Mouse (Mus musculus): Measurements from ENCODE around the gene Tldc2.

- TF ChIP-seq CTCF (conservative IDR thresholded peaks at IDR 0.05 in 1 of 2, IDR thresholded peaks at IDR 0.05 in 1 of 2; ENCODE audit: low read depth in 2 of 2, low read length in 2 of 2) = no peak
- TF ChIP-seq MYC (IDR thresholded peaks at IDR 0.05; ENCODE audit: low read depth, low read length) = no peak
- no peak for TF ChIP-seq MAX (IDR thresholded peaks at IDR 0.05; ENCODE audit: low read length)
Measured at GRCm38 (mm10) chr2:157099532-157100318, 12.9 kb downstream of the Tldc2 start.

Measured in CH12.LX (cell line).